Mouse (Mus musculus): ENCODE measurements around the gene Cmbl. TPM values are rescaled to one million over a fixed set of nuclear protein-coding genes. Genes with fewer than 3 reads are reported as not detected.
"Not testable (repeated sequence)": the region's sequence is repeated elsewhere in the genome, so short reads cannot be mapped to it uniquely, and the experiment has no call there.

Cmbl gene
- total RNA-seq, 2 experiments from 2014 or later = 43.3 to 47.6 TPM

DNA sequence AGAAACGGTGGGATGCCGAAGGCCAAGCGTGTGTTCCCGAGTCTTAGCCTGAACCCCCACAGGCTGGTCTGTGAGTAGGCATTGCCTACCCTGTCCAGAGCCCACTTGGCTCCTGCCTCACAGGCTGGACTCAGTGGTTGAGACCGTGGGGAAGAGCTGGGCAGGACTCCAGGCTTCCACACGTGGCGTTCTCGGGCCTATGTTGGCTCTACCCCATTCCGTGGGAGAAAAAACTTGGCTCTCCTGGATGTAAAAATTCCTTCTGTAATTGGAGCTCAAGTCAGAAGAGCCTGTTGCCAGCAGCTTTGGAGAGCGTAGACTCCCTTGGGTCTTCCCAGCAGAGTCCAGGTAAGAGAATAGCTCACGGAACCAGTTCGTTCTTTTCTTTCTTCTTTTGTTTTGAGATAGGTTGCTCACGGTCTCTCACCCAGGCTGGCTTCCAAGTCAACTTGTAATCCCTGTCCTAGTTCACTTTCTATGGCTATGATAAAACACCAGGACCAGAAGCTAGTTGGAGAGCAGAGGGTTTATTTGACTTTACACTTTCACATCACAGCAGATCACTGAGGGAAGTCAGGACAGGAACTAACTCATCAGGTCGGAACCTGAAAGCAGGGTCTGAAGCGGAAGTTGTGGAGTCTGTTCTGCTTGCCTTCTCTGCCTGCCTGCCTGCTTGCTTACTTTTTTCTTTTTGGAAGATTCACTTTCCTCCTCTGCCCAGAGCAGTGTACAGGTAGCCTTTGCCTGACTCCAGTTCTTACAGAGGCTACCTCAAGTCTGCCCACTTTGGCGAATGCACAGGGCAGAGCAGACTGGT, 6.9 kb downstream of the Cmbl start:
- intact Hi-C loops (cut with DNase I) = no loop called here
- no peak for DNase-seq

DNA sequence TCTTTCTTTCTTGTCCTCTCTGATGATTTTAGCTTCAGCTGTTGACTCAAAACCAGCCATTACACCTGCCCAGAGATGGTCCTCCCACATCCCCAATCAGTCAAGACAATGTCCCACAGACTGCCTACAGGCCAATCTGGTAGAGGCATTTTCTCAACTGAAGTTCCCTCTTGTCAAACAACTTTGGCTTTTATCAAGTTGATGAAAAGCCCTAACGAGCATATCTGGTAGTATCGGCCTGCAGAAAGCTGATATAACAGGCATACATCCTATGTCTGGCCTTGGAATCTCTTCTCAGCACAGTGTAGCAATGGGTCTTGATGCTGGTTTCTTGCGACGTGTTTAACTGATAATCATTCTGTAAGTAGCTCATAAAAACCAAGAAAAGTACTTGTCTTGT, 8.1 kb downstream of the Cmbl start:
- no peak for DNase-seq
- intact Hi-C loops (cut with DNase I) = no loop called here

- no peak for DNase-seq
- intact Hi-C loops (cut with DNase I) = no loop called here
Measured at GRCm38 (mm10) chr15:31573692-31574091, 8.5 kb downstream of the Cmbl start.

DNA sequence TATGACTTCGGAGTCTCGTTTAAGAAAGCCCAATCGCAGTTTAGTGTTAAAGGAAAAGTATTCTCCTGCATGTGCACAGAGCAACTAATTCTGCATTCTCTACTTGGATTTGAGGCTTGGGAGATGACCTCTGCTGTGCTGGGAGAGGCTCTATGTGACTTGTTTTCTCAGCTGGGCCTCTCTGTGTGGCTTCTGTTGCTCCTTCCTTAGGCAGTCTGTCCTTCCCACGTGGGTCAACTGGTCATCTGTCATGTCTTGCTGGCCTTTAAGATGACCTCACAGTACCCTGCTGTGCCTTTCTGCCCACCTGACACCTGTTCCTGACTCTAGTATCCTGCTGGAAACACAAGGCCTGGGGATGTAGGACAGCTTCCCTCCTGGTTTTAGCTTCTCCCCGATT, 10.9 kb downstream of the Cmbl start:
- intact Hi-C loops (cut with DNase I) = no loop called here
- no peak for DNase-seq

DNA sequence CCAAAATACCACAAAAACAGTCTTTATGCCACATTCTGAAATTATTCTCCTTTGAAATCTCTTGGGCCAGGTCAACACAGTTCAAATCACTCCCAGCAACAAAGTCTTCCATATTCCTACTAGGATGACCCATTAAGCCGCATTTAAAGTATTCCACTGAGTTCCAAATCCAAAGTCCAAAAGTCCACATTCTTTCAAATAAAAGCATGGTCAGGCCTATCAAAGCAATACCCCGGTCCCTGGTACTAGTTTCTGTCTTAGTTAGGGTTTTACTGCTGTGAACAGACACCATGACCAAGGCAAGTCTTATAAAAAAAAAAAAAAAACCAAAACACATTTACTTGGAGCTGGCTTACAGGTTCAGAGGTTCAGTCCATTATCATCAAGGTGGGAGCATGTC, 15.9 kb downstream of the Cmbl start:
- intact Hi-C loops (cut with DNase I); DNase-seq: not testable (repeated sequence)

DNA sequence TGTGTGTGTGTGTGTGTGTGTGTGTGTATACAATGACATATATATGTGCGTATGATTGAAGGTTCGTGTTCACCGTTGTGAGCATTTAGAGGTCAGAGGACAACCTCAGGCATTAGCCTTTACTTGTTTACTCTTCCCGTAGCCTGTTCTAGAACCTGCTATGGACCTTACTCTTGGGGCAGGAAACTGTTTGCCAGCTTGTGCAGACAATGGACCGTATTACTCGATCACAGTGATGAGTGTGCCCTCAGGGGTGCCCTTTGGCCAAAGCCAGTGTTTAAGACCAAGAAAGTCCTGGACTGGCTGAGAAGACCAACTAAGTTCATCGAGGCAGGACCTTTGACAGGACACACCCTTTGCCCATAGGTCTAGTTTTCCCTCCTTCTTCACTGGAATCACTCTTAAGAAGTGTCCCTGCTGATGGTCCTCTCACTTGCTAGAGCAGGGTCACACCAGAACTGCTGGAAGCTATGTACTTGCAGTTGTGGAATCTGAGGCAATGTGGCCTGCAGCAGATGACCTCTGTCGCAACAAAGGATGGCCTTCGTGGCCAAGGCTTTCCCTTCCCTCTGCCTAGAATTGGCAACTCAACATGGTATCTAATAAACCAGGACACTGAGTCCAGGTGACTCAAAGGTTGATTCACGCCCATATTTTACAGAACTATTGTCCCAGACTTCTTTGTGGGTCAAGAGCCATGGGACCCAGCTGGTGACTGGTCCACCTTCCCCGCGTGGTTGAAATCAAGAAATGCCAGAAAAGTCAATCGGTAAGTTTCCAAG, 18.3 kb downstream of the Cmbl start:
- intact Hi-C loops (cut with DNase I) = no loop called here
- no peak for DNase-seq

DNA sequence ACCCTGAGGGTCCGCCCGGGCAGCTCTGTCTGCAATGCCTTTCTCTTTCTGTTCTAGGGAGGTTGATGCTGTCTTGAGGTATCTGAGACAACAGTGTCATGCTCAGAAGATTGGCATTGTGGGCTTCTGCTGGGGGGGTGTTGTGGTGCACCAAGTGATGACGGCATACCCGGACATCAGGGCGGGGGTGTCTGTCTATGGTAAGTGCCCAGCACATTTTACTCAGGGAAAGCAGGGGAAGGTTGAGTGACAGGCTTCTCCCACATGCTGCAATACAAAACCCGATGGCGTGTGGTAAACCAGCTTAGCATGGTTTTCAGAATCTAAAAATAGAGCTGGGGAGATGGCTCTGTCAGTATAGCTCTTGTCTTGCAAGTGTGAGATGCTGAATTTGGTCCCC, 20.0 kb downstream of the Cmbl start:
- no peak for DNase-seq
- intact Hi-C loops (cut with DNase I) = loop anchor here (5.0 kb wide), 3 partner anchors 68 to 268 kb away; no protein-coding TSS in a partner anchor

DNA sequence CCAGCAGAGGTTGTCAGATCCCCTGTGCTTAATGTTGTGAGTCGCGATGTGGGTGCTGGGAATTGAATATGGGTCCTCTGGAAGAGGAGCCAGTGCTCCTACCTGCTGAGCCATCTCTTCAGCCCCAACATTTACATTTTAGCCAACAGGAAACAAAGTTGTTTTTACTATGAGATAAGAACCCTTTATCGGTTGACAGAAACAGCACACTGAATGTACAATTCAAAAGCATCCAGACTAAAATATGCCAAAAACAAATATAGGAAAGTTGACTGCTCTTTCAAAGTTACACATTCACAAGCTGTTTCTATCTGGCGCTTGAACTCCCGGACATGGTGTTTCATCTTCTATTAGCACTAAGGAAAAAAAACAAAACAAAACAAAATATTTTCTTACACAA, 20.9 kb downstream of the Cmbl start:
- DNase-seq = no peak
- intact Hi-C loops (cut with DNase I) = loop anchor here (5.0 kb wide), 3 partner anchors 69 to 269 kb away; no protein-coding TSS in a partner anchor

DNA sequence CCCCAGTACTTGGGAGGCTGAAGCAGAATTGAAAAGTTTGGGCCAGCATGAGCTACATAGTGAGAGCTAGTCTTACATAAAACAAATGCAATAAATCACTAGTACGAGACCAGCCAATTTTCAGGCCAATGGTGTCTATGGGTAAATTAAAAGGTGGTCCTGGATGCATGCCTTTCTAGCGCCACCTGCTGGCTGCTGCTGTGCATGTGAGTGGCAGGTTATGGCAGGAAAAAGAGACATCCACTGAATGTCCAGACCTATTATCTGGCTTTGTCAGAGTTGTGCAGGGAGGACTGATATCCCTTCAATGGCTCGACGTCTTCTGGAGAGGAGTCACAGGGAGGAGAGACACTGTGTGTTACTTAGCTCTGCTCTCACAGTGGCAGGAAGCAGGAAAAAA, 21.3 kb downstream of the Cmbl start:
- intact Hi-C loops (cut with DNase I) = loop anchor here (5.0 kb wide), 3 partner anchors 69 to 269 kb away; no protein-coding TSS in a partner anchor
- peak; percentile 81 to 83 for DNase-seq

GRCm38 (mm10) chr15:31587789-31588188, 22.6 kb downstream of the Cmbl start:
- DNase-seq = no peak
- intact Hi-C loops (cut with DNase I) = loop anchor here (5.0 kb wide), 3 partner anchors 70 to 270 kb away; no protein-coding TSS in a partner anchor

DNA sequence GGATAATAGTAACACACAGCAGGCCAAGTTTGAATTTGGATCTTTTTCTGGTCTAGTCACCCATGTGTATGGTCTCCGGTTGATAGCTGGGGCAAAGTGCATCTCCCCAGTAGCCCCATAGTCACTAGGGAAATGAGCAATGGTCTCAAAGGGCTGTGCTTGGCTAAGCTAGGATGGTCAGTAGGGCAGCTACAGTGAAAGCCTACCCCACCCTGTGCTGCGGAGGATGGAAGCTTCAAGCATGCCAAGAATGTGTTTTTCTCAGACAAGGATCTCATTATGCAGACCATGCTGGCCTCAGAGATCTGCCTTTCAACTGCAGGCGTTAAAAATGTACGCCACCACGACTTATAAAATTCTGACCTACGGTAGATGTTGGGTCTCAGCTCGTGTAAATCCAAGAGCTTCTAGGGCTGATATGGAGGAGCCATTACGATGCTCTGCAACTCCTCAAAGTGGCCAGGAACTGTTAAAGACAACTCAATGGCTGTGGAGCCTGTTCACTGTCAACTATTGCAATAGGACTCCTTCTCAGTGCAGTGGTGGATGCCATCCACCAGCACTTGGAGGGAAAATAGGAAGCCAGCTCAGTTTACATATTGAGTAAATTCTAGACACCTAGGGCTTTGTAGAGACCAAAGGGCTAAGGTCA, 23.9 kb downstream of the Cmbl start:
- intact Hi-C loops (cut with DNase I) = loop anchor here (5.0 kb wide), 3 partner anchors 72 to 272 kb away; no protein-coding TSS in a partner anchor
- no peak for DNase-seq

DNA sequence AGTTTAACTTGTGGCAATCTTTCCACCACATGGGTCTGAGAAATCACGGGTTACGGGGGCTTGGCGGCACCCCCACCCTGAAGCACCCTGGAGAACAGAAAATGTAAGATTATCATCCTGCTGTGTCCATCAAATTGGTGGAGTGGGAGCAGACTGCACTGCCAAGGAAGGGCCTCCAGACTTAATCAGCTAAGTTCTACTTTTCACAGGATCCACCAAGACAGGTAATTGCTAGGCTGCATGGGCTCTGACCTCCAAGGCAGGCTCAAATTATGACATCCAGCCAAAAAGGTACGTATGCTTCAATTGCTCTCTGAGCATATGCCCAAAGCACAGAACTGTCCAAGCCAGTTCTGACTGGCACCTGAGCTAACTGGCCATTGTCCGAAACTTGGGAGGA, 25.0 kb downstream of the Cmbl start:
- intact Hi-C loops (cut with DNase I) = no loop called here
- DNase-seq = no peak

DNA sequence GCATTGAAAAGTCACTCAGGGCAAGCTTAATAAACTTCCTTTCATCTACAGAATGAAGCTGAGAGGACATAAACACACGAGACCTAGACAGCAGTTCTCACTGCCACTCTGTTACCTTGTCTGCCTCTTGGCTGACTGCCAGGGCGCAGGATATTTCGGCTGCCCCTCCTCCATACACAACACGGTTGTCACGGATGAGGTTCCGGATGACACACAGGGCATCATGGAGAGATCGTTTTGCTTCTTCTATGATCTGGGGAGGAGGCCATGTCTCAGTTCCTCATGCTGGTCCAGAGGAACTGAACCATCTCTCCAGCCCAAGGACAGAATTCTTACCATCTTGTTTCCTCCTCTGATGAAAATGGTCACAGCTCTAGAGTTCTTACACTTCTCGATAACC, 27.3 kb downstream of the Cmbl start:
- DNase-seq = no peak
- intact Hi-C loops (cut with DNase I) = no loop called here

GRCm38 (mm10) chr15:31594260-31594659, 29.1 kb downstream of the Cmbl start:
- no peak for DNase-seq
- intact Hi-C loops (cut with DNase I) = no loop called here

- no peak for DNase-seq
- intact Hi-C loops (cut with DNase I) = no loop called here
Measured at GRCm38 (mm10) chr15:31595651-31596050, 30.5 kb downstream of the Cmbl start.

DNA sequence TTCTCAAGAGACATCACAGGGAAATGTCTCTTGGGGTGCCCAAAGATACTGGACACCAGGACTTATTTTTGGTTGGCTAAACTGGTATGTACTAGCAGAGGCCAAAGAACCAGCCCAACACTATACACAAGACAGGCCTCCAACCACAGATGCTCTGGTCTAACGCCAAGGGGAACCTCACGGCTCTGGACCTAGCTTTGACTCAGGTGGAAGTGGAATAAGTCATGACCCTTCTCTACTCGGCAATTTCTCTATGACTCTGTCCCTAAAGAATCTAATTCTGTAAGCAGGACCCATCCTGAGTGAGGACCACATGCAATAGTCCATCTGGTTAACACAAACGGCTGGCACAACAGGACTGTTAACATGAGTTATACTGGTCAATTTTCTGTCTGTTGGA, 34.6 kb downstream of the Cmbl start:
- intact Hi-C loops (cut with DNase I) = no loop called here

DNA sequence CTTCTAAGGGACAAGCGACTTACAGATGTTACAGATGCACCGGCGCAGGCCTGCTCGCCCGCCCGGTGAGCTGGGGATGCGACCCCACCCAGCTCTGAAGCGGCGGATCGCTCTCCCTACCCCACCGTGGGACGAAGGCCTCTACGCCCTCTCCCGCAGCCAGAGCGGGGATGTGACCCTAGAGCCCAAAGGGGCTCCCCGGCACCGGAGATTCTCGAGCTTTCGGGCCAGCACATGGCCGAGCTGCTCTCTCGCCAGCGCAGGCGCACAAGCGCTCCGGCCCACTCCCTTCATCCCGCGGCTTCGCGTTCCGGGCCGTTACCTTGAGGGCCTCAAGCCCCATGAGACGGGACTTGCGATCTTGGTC, 36.1 kb downstream of the Cmbl start:
- no peak for DNase-seq
- intact Hi-C loops (cut with DNase I) = no loop called here

More for the DNA sequence above, 34.6 kb downstream of the Cmbl start:
- no peak for DNase-seq

GRCm38 (mm10) chr15:31601646-31602374, 36.6 kb downstream of the Cmbl start, which contains the start of the genes Cct5 and Fam173b:
Cct5 (minus strand) TSS chr15:31601804.
Fam173b (plus strand) TSS chr15:31601852.
- DNase-seq = peak; percentile 97 to 99
- intact Hi-C loops (cut with DNase I) = no loop called here

GRCm38 (mm10) chr15:31602426-31602825, 37.2 kb downstream of the Cmbl start:
- intact Hi-C loops (cut with DNase I) = no loop called here
- no peak for DNase-seq

DNA sequence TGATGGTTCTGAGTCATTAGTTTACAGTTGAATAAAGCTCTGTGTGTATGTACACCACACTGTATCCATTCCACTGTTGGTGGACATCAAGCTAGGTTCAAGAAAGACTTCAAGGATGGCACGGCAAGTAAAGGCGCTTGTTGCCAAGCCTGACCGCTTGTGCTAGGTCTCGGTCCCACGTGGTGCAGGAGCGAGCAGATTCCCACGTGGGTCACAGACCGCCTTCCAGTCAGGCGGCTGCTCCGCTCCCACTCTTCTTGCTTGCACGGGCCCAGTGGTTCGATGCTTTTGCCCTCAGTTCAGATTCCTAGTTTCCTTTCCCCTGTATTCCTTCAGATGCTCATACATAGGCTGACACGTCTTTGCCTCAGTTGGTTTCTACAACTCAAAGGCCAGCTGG, 37.9 kb downstream of the Cmbl start:
- intact Hi-C loops (cut with DNase I) = no loop called here
- DNase-seq = no peak

All from gastrocnemius, postnatal 36 days (tissue).